Mouse (Mus musculus) liver, embryonic 15.5 days (tissue): ENCODE measurements at regions not wholly inside any gene's neighbourhood (a gene's known extent, or its start where the extent isn't known, plus 50 kb on each side); places are given as distances from the start of the nearest gene placed in this dataset.

ENCODE experiments used
- ATAC-seq: fragments of 200-750 bp; cut with Nextera tagmentation; 2 replicates; pipeline ENCODE4 v1.8.0; 2017; ENCODE audit warnings: moderate number of reproducible peaks, mild to moderate bottlenecking, moderate library complexity; ENCODE audit not compliant: insufficient read depth
- H3K27ac ChIP-seq: fragments of 300-500 bp; sonication (generic); replicated peaks from 2 replicates; pipeline ENCODE4 v1.5.1; 2015; ENCODE audit warnings: mild to moderate bottlenecking, inconsistent platforms
- H3K27me3 ChIP-seq: fragments of 300-500 bp; sonication (generic); 2 replicates; pipeline ENCODE4 v1.6.1; 2015; ENCODE audit warnings: mild to moderate bottlenecking, inconsistent platforms
- H3K36me3 ChIP-seq: fragments of 300-500 bp; sonication (generic); replicated peaks from 2 replicates; pipeline ENCODE4 v1.6.1; 2015; ENCODE audit warnings: moderate library complexity, mild to moderate bottlenecking, inconsistent platforms
- H3K4me1 ChIP-seq: fragments of 300-500 bp; sonication (generic); replicated peaks from 2 replicates; pipeline ENCODE4 v1.6.1; 2015; ENCODE audit warnings: inconsistent platforms
- H3K4me2 ChIP-seq: fragments of 300-500 bp; sonication (generic); 2 replicates; pipeline ENCODE4 v1.6.1; 2015; ENCODE audit warnings: moderate library complexity, mild to moderate bottlenecking, inconsistent platforms
- H3K4me3 ChIP-seq: fragments of 300-500 bp; sonication (generic); replicated peaks from 2 replicates; pipeline ENCODE4 v1.5.1; 2015; ENCODE audit warnings: mild to moderate bottlenecking, inconsistent platforms
- H3K9ac ChIP-seq: fragments of 300-500 bp; sonication (generic); 2 replicates; pipeline ENCODE4 v1.6.1; 2015; ENCODE audit warnings: moderate library complexity, mild to moderate bottlenecking, inconsistent platforms
- H3K9me3 ChIP-seq: fragments of 300-500 bp; sonication (generic); replicated peaks from 2 replicates; pipeline ENCODE4 v1.6.1; 2016; ENCODE audit warnings: inconsistent platforms
- WGBS: fragments of 180-500 bp; shearing (Covaris S2); methylation state at CpG from one replicate; pipeline ENCODE4 v1.1.7; 2015; ENCODE audit warnings: mixed read lengths; ENCODE audit not compliant: insufficient replicate concordance; 5-methylcytosine and 5-hydroxymethylcytosine counted together

DNA sequence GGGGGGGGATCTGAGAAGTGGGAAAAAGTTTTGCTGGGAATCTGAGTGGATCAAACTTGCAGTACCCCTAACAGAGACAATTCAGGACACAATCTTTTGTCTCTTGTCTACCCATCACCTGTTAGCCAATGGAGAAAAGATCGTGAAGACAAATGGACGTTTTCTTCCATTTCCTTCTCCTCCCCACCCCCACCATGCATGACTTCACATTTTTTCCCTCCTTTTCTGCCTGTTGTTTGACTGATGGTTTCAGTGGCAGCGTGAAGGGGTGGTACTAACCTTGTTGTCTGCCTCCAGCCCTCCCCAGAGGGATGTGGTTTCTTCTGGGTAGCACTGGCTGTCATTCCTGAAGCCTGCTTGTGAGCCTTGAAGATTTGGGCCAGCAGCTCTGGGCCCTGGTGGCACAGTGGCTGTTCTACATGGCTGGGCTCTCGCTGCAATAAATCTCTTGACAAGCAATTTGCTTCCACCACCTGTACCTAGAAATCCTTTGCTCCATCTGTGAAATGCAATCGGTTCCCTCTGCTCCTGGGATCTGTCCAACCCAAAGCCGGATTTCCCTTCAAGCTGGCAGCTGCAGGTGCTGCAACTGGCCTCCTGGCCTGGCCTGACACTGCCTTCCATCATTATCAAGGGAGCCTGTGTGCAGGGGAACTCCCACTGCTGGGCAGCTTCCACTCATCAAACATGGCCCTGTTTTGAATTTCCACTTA, 69.8 kb upstream of the Sash1 start:
- WGBS, result 18% methylated on average over 6 of the region's 6 CpGs
- Histone ChIP-seq H3K27ac (no peak overlapping the region), H3K9ac (no peak overlapping the region), H3K4me1 (no peaks in the 10 kb centered on the region), H3K9me3 (no peaks in the 10 kb centered on the region), H3K27me3 (no peaks in the 10 kb centered on the region), H3K36me3 (no peaks in the 10 kb centered on the region), H3K4me3 (no peak overlapping the region), H3K4me2 (no peak overlapping the region)
- ATAC-seq, result no peak

- H3K27me3 ChIP-seq, result no peaks in the 10 kb centered on the region
- H3K36me3 ChIP-seq, result no peaks in the 10 kb centered on the region
- H3K4me1 ChIP-seq, result no peaks in the 10 kb centered on the region
- WGBS, result 67% methylated on average over 4 of the region's 4 CpGs
- no peak overlapping the region for H3K4me3 ChIP-seq
- no peak overlapping the region for H3K9ac ChIP-seq
- H3K9me3 ChIP-seq, result no peaks in the 10 kb centered on the region
- H3K27ac ChIP-seq, result no peak overlapping the region
- no peak for ATAC-seq
- no peak overlapping the region for H3K4me2 ChIP-seq
Observed at GRCm38 (mm10) chr10:8954003-8954402, 68.1 kb upstream of the Sash1 start.

DNA sequence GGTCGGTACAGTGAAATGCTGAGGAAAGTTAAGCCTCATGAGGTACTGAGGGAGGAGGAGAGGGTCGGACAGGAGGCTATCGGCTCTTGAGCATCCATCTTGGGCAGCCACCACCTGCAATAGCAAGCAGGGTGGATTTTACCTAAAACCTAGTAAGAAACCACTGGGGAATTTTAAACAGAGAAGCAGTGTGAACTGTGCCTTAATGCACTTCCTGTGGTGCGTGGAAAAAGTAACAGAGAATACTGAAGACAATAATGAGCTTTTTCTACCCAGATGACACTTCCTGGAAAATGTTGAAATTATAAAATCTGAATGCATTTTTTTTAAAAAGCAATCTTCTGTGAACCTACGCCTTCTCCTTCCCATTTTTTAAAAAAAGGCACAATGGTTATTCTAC, 67.1 kb upstream of the Sash1 start:
- ATAC-seq, result no peak
- Histone ChIP-seq H3K4me2 (no peak overlapping the region), H3K27me3 (no peaks in the 10 kb centered on the region), H3K9ac (no peak overlapping the region), H3K9me3 (no peaks in the 10 kb centered on the region), H3K4me1 (no peaks in the 10 kb centered on the region), H3K36me3 (no peaks in the 10 kb centered on the region), H3K27ac (no peak overlapping the region), H3K4me3 (no peak overlapping the region)
- WGBS, result 52% methylated on average over 5 of the region's 5 CpGs

GRCm38 (mm10) chr10:8951937-8952336, 66.1 kb upstream of the Sash1 start:
- no peaks in the 10 kb centered on the region for H3K27me3 ChIP-seq
- H3K9ac ChIP-seq, result no peak overlapping the region
- ATAC-seq, result no peak
- no peak overlapping the region for H3K4me2 ChIP-seq
- H3K36me3 ChIP-seq, result no peaks in the 10 kb centered on the region
- no peak overlapping the region for H3K4me3 ChIP-seq
- no peak overlapping the region for H3K27ac ChIP-seq
- H3K9me3 ChIP-seq, result no peaks in the 10 kb centered on the region
- WGBS, result 67% methylated on average over 3 of the region's 3 CpGs
- no peaks in the 10 kb centered on the region for H3K4me1 ChIP-seq

GRCm38 (mm10) chr10:8951236-8951825, 65.5 kb upstream of the Sash1 start:
- H3K27me3 ChIP-seq, result no peaks in the 10 kb centered on the region
- H3K36me3 ChIP-seq, result no peaks in the 10 kb centered on the region
- H3K4me2 ChIP-seq, result no peak overlapping the region
- no peaks in the 10 kb centered on the region for H3K9me3 ChIP-seq
- H3K27ac ChIP-seq, result no peak overlapping the region
- WGBS, result 64% methylated on average over 10 of the region's 10 CpGs
- no peaks in the 10 kb centered on the region for H3K4me1 ChIP-seq
- H3K9ac ChIP-seq, result no peak overlapping the region
- ATAC-seq, result no peak
- no peak overlapping the region for H3K4me3 ChIP-seq

DNA sequence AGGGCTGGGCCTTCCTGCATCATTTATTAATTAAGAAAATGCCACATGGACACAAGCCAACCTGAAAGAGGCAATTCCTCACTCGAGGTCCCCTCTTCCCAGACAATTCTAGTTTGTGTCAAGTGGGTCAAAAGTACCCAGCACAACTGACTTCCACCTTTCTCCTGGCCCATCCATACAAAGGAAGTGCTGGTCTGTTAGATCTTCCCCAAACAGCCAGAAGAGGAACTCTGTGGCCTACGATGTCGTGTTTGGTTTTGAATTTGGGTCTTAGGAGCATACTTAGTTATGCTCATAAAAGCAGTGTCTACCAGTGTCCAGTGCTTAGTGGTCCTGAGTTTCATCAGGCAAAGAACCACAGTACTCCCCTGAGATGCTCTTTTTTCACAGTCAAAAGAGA, 62.4 kb upstream of the Sash1 start:
- no peak overlapping the region for H3K4me2 ChIP-seq
- H3K4me1 ChIP-seq, result no peaks in the 10 kb centered on the region
- no peaks in the 10 kb centered on the region for H3K36me3 ChIP-seq
- 20% methylated on average over 3 of the region's 3 CpGs for WGBS
- no peaks in the 10 kb centered on the region for H3K27me3 ChIP-seq
- no peak overlapping the region for H3K27ac ChIP-seq
- H3K9me3 ChIP-seq, result no peaks in the 10 kb centered on the region
- ATAC-seq, result no peak
- no peak overlapping the region for H3K9ac ChIP-seq
- H3K4me3 ChIP-seq, result no peak overlapping the region

- Histone ChIP-seq H3K9me3 (no peaks in the 10 kb centered on the region), H3K4me2 (peak overlapping the region; percentile 10; the same call in 1 of the 2 replicates), H3K27ac (no peak overlapping the region), H3K4me3 (no peak overlapping the region), H3K27me3 (no peaks in the 10 kb centered on the region), H3K4me1 (no peaks in the 10 kb centered on the region), H3K36me3 (no peaks in the 10 kb centered on the region), H3K9ac (no peak overlapping the region)
- WGBS, result 23% methylated on average over 17 of the region's 17 CpGs
- peak; percentile 15; the same call in 1 of the 2 replicates for ATAC-seq
Observed at GRCm38 (mm10) chr10:8945195-8945751, 59.4 kb upstream of the Sash1 start.

GRCm38 (mm10) chr10:8944586-8944985, 58.7 kb upstream of the Sash1 start:
- H3K9me3 ChIP-seq, result no peaks in the 10 kb centered on the region
- no peak overlapping the region for H3K27ac ChIP-seq
- no peaks in the 10 kb centered on the region for H3K27me3 ChIP-seq
- WGBS, result 51% methylated on average over 5 of the region's 5 CpGs
- H3K9ac ChIP-seq, result no peak overlapping the region
- ATAC-seq, result no peak
- no peaks in the 10 kb centered on the region for H3K36me3 ChIP-seq
- H3K4me3 ChIP-seq, result no peak overlapping the region
- H3K4me2 ChIP-seq, result no peak overlapping the region
- no peaks in the 10 kb centered on the region for H3K4me1 ChIP-seq

GRCm38 (mm10) chr10:8943698-8944097, 57.8 kb upstream of the Sash1 start:
- 61% methylated on average over 6 of the region's 6 CpGs for WGBS
- no peaks in the 10 kb centered on the region for H3K9me3 ChIP-seq
- H3K36me3 ChIP-seq, result no peaks in the 10 kb centered on the region
- H3K4me2 ChIP-seq, result no peak overlapping the region
- no peak overlapping the region for H3K27ac ChIP-seq
- ATAC-seq, result no peak
- H3K4me1 ChIP-seq, result no peaks in the 10 kb centered on the region
- H3K9ac ChIP-seq, result no peak overlapping the region
- H3K27me3 ChIP-seq, result no peaks in the 10 kb centered on the region
- no peak overlapping the region for H3K4me3 ChIP-seq

DNA sequence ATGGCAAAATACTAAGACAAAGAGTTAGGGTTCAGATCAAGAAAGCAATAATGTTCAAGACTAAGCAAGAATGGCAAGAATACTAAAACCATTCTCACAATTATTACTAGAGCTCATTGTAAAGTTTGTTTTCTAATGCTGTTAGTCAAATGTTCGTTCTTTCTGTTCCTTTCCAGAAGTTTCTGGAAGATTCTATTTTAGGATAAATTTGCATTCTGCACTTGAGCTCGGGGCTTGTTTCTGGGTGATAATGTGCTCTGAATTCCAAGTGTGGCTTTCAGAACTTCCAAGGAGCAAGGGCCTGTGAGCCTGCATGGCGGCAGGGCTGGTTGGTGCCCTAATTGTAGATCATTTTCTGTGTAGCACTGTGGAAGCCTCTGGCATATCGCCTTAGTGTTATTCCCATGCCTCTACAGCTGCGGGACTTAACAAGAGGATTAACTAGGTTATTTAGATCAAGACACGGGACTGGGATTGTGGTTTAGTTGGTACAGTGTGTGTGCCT, 57.1 kb upstream of the Sash1 start:
- Histone ChIP-seq H3K27me3 (no peaks in the 10 kb centered on the region), H3K9ac (no peak overlapping the region), H3K27ac (no peak overlapping the region), H3K4me3 (no peak overlapping the region), H3K9me3 (no peaks in the 10 kb centered on the region), H3K4me2 (no peak overlapping the region), H3K4me1 (no peaks in the 10 kb centered on the region), H3K36me3 (no peaks in the 10 kb centered on the region)
- 62% methylated on average over 6 of the region's 6 CpGs for WGBS
- no peak for ATAC-seq

- Histone ChIP-seq H3K4me1 (no peaks in the 10 kb centered on the region), H3K9ac (no peak overlapping the region), H3K36me3 (no peaks in the 10 kb centered on the region), H3K27ac (no peak overlapping the region), H3K4me3 (no peak overlapping the region), H3K9me3 (no peaks in the 10 kb centered on the region), H3K27me3 (no peaks in the 10 kb centered on the region), H3K4me2 (no peak overlapping the region)
- no peak for ATAC-seq
- WGBS, result 60% methylated on average over 4 of the region's 4 CpGs
Observed at GRCm38 (mm10) chr10:8936369-8936768, 50.5 kb upstream of the Sash1 start.
